Mouse (Mus musculus) heart, embryonic 12.5 days (tissue): Measurements from ENCODE around the gene Gpr27. TPM values are rescaled to one million over a fixed set of nuclear protein-coding genes. Genes with fewer than 3 reads are reported as not detected.

ENCODE experiments used
- ATAC-seq: fragments of 200-750 bp; cut with Nextera tagmentation; 2 replicates; pipeline ENCODE4 v1.8.0; 2017; ENCODE audit warnings: moderate TSS enrichment, moderate library complexity; ENCODE audit not compliant: insufficient number of reproducible peaks, low FRiP score
- H3K27ac ChIP-seq: fragments of 300-500 bp; sonication (generic); 2 replicates; pipeline ENCODE4 v1.5.1; 2016; ENCODE audit warnings: mild to moderate bottlenecking, moderate library complexity; ENCODE audit not compliant: poor library complexity, severe bottlenecking
- H3K27me3 ChIP-seq: fragments of 300-500 bp; sonication (generic); replicated peaks from 2 replicates; pipeline ENCODE4 v1.6.1; 2016; ENCODE audit warnings: mild to moderate bottlenecking, moderate library complexity
- H3K36me3 ChIP-seq: fragments of 300-500 bp; sonication (generic); 2 replicates; pipeline ENCODE4 v1.6.1; 2016; ENCODE audit warnings: mild to moderate bottlenecking, moderate library complexity
- H3K4me1 ChIP-seq: fragments of 300-500 bp; sonication (generic); replicated peaks from 2 replicates; pipeline ENCODE4 v1.6.1; 2016; ENCODE audit warnings: mild to moderate bottlenecking
- H3K4me2 ChIP-seq: fragments of 300-500 bp; sonication (generic); 2 replicates; pipeline ENCODE4 v1.6.1; 2016; ENCODE audit warnings: mild to moderate bottlenecking, moderate library complexity
- H3K4me3 ChIP-seq: fragments of 300-500 bp; sonication (generic); 2 replicates; pipeline ENCODE4 v1.5.1; 2016; ENCODE audit warnings: mild to moderate bottlenecking
- H3K9ac ChIP-seq: fragments of 300-500 bp; sonication (generic); 2 replicates; pipeline ENCODE4 v1.6.1; 2016; ENCODE audit warnings: mild to moderate bottlenecking, moderate library complexity
- H3K9me3 ChIP-seq: fragments of 300-500 bp; sonication (generic); replicated peaks from 2 replicates; pipeline ENCODE4 v1.6.1; 2016; ENCODE audit warnings: mild to moderate bottlenecking, moderate library complexity
- whole genome bisulfite sequencing: fragments of 180-500 bp; shearing (Covaris S2); methylation state at CpG from one replicate; pipeline ENCODE4 v1.1.7; 2016; 5-methylcytosine and 5-hydroxymethylcytosine counted together
- polyA plus RNA-seq: library from polyadenylated mRNA; unstranded; fragments of >200 nt; fragmentation: Nextera tagmentation; extraction: Ambion mirVana; gene quantifications from 2 replicates; pipeline ENCODE4 v1.2.1, GENCODE M21; 2016

Gpr27 gene
- polyA plus RNA-seq, 1 experiment from 2014 or later: 1.6 TPM

- H3K27ac ChIP-seq: no peak overlapping the region
- 39% methylated on average over 3 of the region's 3 CpGs for WGBS
Measured at GRCm38 (mm10) chr6:99660443-99660842, 32.0 kb upstream of the Gpr27 start.

GRCm38 (mm10) chr6:99663232-99663631, 29.2 kb upstream of the Gpr27 start:
- no peaks in the 10 kb centered on the region for H3K36me3 ChIP-seq
- peaks cover 15% of the 10 kb centered on the region; the same call in 1 of the 2 replicates for H3K4me1 ChIP-seq
- no peak overlapping the region for H3K4me2 ChIP-seq
- no peak overlapping the region for H3K4me3 ChIP-seq
- H3K27ac ChIP-seq: no peak overlapping the region
- ATAC-seq: no peak
- WGBS: 65% methylated on average over 8 of the region's 8 CpGs
- no peaks in the 10 kb centered on the region for H3K9me3 ChIP-seq
- no peak overlapping the region for H3K9ac ChIP-seq
- H3K27me3 ChIP-seq: peaks cover 39% of the 10 kb centered on the region

More at GRCm38 (mm10) chr6:99660443-99660842, 32.0 kb upstream of the Gpr27 start:
- Histone ChIP-seq H3K4me1 (0 out of 2 replicates have a peak, but pooled peaks cover 4% of the 10 kb centered on the region), H3K4me2 (no peak overlapping the region), H3K9ac (no peak overlapping the region), H3K27me3 (peaks cover 28% of the 10 kb centered on the region), H3K9me3 (no peaks in the 10 kb centered on the region), H3K4me3 (no peak overlapping the region), H3K36me3 (no peaks in the 10 kb centered on the region)
- ATAC-seq: no peak

- H3K36me3 ChIP-seq: no peaks in the 10 kb centered on the region
- WGBS: 27% methylated on average over 16 of the region's 16 CpGs
- H3K27me3 ChIP-seq: peaks cover 38% of the 10 kb centered on the region
- H3K4me2 ChIP-seq: peak overlapping the region; percentile 96
- no peak for ATAC-seq
- no peaks in the 10 kb centered on the region for H3K9me3 ChIP-seq
- peak overlapping the region; percentile 88 for H3K4me3 ChIP-seq
- H3K27ac ChIP-seq: no peak overlapping the region
- H3K4me1 ChIP-seq: peaks cover 19% of the 10 kb centered on the region; the same call in 1 of the 2 replicates
- H3K9ac ChIP-seq: peak overlapping the region; percentile 83
Measured at GRCm38 (mm10) chr6:99665457-99666317, 26.8 kb upstream of the Gpr27 start.

- no peaks in the 10 kb centered on the region for H3K36me3 ChIP-seq
- under 1% methylated on average over 61 of the region's 75 CpGs for WGBS
- peak within 1 kb of the TSS; percentile 96 for H3K4me2 ChIP-seq
- no peak within 1 kb of the TSS for H3K27ac ChIP-seq
- peak; percentile 74 for ATAC-seq
- peaks cover 18% of the 10 kb centered on the region; the same call in 1 of the 2 replicates for H3K4me1 ChIP-seq
- peaks cover 38% of the 10 kb centered on the region for H3K27me3 ChIP-seq
- peak within 1 kb of the TSS; percentile 88 for H3K4me3 ChIP-seq
- H3K9me3 ChIP-seq: no peaks in the 10 kb centered on the region
- H3K9ac ChIP-seq: peak within 1 kb of the TSS; percentile 83
Measured at GRCm38 (mm10) chr6:99666318-99667171, 25.9 kb upstream of the Gpr27 start, which contains the start of the genes Eif4e3 and Gm20696. Eif4e3 (minus strand) TSS chr6:99666771. Gm20696 (minus strand) TSS chr6:99666797.

- H3K27me3 ChIP-seq: peaks cover 38% of the 10 kb centered on the region
- no peak overlapping the region for H3K9ac ChIP-seq
- no peaks in the 10 kb centered on the region for H3K36me3 ChIP-seq
- WGBS: 45% methylated on average over 8 of the region's 8 CpGs
- peak overlapping the region; percentile 96 for H3K4me2 ChIP-seq
- ATAC-seq: no peak
- no peak overlapping the region for H3K27ac ChIP-seq
- H3K9me3 ChIP-seq: no peaks in the 10 kb centered on the region
- peaks cover 18% of the 10 kb centered on the region; the same call in 1 of the 2 replicates for H3K4me1 ChIP-seq
- H3K4me3 ChIP-seq: peak overlapping the region; percentile 88
Measured at GRCm38 (mm10) chr6:99667290-99667689, 25.2 kb upstream of the Gpr27 start.

- no peak overlapping the region for H3K4me3 ChIP-seq
- H3K27ac ChIP-seq: no peak overlapping the region
- ATAC-seq: no peak
- H3K27me3 ChIP-seq: peaks cover 25% of the 10 kb centered on the region
- H3K9ac ChIP-seq: no peak overlapping the region
- H3K9me3 ChIP-seq: no peaks in the 10 kb centered on the region
- 54% methylated on average over 5 of the region's 5 CpGs for WGBS
- H3K4me1 ChIP-seq: peaks cover 18% of the 10 kb centered on the region; the same call in 1 of the 2 replicates
- no peaks in the 10 kb centered on the region for H3K36me3 ChIP-seq
- H3K4me2 ChIP-seq: no peak overlapping the region
Measured at GRCm38 (mm10) chr6:99669481-99670325, 22.8 kb upstream of the Gpr27 start.

GRCm38 (mm10) chr6:99670481-99671119, 21.9 kb upstream of the Gpr27 start:
- Histone ChIP-seq H3K27ac (no peak overlapping the region), H3K4me1 (peaks cover 18% of the 10 kb centered on the region; the same call in 1 of the 2 replicates), H3K27me3 (peaks cover 19% of the 10 kb centered on the region; the same call in 1 of the 2 replicates), H3K9ac (no peak overlapping the region), H3K9me3 (no peaks in the 10 kb centered on the region), H3K4me2 (no peak overlapping the region), H3K36me3 (no peaks in the 10 kb centered on the region), H3K4me3 (no peak overlapping the region)
- WGBS: 73% methylated on average over 7 of the region's 7 CpGs
- no peak for ATAC-seq

GRCm38 (mm10) chr6:99671768-99672167, 20.7 kb upstream of the Gpr27 start:
- WGBS: 55% methylated on average over 3 of the region's 3 CpGs
- ATAC-seq: no peak

GRCm38 (mm10) chr6:99674482-99674881, 18.0 kb upstream of the Gpr27 start:
- H3K4me1 ChIP-seq: no peaks in the 10 kb centered on the region
- H3K4me2 ChIP-seq: no peak overlapping the region
- ATAC-seq: no peak
- H3K9me3 ChIP-seq: no peaks in the 10 kb centered on the region
- 78% methylated on average over 4 of the region's 4 CpGs for WGBS
- no peaks in the 10 kb centered on the region for H3K36me3 ChIP-seq
- H3K27me3 ChIP-seq: 0 out of 2 replicates have a peak, but pooled peaks cover 2% of the 10 kb centered on the region
- no peak overlapping the region for H3K27ac ChIP-seq
- no peak overlapping the region for H3K9ac ChIP-seq
- no peak overlapping the region for H3K4me3 ChIP-seq

More at GRCm38 (mm10) chr6:99671768-99672167, 20.7 kb upstream of the Gpr27 start:
- Histone ChIP-seq H3K4me2 (no peak overlapping the region), H3K36me3 (no peaks in the 10 kb centered on the region), H3K9ac (no peak overlapping the region), H3K9me3 (no peaks in the 10 kb centered on the region), H3K4me3 (no peak overlapping the region), H3K4me1 (peaks cover 13% of the 10 kb centered on the region; the same call in 1 of the 2 replicates), H3K27ac (no peak overlapping the region), H3K27me3 (peaks cover 19% of the 10 kb centered on the region; the same call in 1 of the 2 replicates)

- Histone ChIP-seq H3K4me1 (no peaks in the 10 kb centered on the region), H3K4me3 (no peak overlapping the region), H3K36me3 (no peaks in the 10 kb centered on the region), H3K27me3 (no peaks in the 10 kb centered on the region), H3K27ac (no peak overlapping the region), H3K9me3 (no peaks in the 10 kb centered on the region), H3K4me2 (no peak overlapping the region), H3K9ac (no peak overlapping the region)
- WGBS: 80% methylated on average over 8 of the region's 8 CpGs
- no peak for ATAC-seq
Measured at GRCm38 (mm10) chr6:99677325-99677724, 15.2 kb upstream of the Gpr27 start.
